Mouse (Mus musculus) liver, postnatal 0 days (tissue): ENCODE results near the gene Snai1.

ENCODE experiments used
- CTCF ChIP-seq: sonication (generic); IDR thresholded peaks from 2 replicates; pipeline ENCODE4 v1.5.1; 2016; ENCODE audit warnings: antibody characterized with exemption, low read depth
- EP300 ChIP-seq: IDR thresholded peaks from 2 replicates; pipeline ENCODE4 v1.6.1; 2016; ENCODE audit warnings: antibody characterized with exemption, low read depth, mild to moderate bottlenecking

- TF ChIP-seq EP300 (no peak), CTCF (no peak)
Measured at GRCm38 (mm10) chr2:167536320-167536945, 1.6 kb upstream of the Snai1 start.
